Mouse (Mus musculus): ENCODE data around the gene Ercc6. TPM values are rescaled to one million over a fixed set of nuclear protein-coding genes. Genes with fewer than 3 reads are reported as not detected.

Ercc6 gene
- polyA plus RNA-seq, 1 experiment = 4.0 TPM

DNA sequence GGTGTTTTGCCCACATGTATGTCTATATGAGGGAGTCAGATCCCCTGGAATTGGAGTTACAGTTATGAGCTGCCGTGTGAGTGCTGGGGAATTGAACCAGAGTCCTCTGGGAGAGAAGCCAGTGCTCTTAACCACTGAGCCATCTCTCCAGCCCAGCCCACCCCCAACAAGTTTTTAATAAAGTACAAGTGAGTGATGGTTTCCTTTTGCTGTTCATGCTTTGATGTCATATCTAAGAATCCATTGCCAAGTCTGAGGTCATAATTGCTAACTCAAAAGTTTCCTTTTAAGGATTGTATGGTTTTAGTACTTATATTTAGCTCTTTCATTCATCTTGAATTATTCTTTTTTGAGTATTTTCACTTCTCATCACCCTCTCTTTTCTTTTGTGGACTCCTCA, 9.4 kb upstream of the Ercc6 start:
- TF ChIP-seq POLR2A (IDR thresholded peaks at IDR 0.05; ENCODE audit: low read depth, low read length) (no peak), CTCF (conservative IDR thresholded peaks at IDR 0.05; ENCODE audit: insufficient read depth, insufficient read length, low read depth, low read length) (no peak)
- 88% methylated on average over 1 of the region's 1 CpGs for WGBS

DNA sequence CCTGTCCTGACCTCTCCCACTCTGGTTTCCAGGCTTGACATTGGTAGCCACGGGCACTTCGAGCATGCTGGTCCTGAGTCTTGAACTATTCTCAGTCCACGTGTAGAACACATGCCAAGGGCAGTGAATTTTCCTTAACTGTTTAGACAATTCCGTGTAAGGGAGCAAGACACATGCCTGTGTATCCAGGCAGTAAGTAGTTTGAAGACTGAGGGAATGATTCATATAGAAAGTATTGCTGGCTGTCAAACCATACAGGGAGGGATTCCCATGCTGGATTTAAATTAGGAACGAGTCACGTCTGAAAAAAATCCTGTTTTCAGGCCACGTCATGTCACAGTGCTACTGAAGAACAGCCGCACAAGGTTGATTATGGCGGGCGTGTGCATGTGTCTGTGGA, 7.0 kb upstream of the Ercc6 start:
- TF ChIP-seq POLR2A (IDR thresholded peaks at IDR 0.05; ENCODE audit: low read depth, low read length) = no peak
- TF ChIP-seq CTCF (conservative IDR thresholded peaks at IDR 0.05; ENCODE audit: insufficient read depth, insufficient read length, low read depth, low read length) = no peak
- DNase-seq = no peak

More for the DNA sequence above, 9.4 kb upstream of the Ercc6 start:
- no peak for DNase-seq
- Histone ChIP-seq H3K4me1 (ENCODE audit: control insufficient read depth, insufficient read depth, low read length) (no peaks in the 10 kb centered on the region), H3K4me3 (ENCODE audit: insufficient read depth, low read depth, low read length) (no peak overlapping the region), H3K27me3 (replicated peaks; ENCODE audit: control insufficient read depth, insufficient read depth, low read length) (no peaks in the 10 kb centered on the region), H3K27ac (ENCODE audit: insufficient read depth, low read depth, low read length) (no peak overlapping the region), H3K36me3 (ENCODE audit: control insufficient read depth, insufficient read depth, low read length) (no peaks in the 10 kb centered on the region)

DNA sequence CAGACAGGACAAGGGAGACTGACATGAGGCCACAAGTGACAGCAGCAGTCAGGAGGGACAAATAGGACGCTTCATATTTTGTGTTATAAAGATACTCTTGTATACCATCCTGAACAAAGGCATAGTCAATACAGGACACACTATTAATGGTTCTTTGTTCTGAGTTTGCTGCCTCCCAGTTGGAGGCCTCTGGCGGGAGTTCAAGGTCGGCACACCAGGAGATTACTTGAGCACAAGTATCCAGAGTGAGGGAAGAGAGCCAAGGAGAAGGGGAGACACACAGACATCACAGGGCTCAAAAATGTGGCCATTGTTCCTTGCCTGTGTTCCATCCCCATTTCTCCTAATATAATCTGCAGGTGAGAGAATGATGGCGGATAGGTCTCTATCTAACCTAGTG, 6.1 kb upstream of the Ercc6 start:
- H3K27me3 ChIP-seq (replicated peaks; ENCODE audit: control insufficient read depth, insufficient read depth, low read length) = no peaks in the 10 kb centered on the region
- no peak overlapping the region for H3K4me3 ChIP-seq (ENCODE audit: insufficient read depth, low read depth, low read length)
- WGBS = 89% methylated on average over 4 of the region's 4 CpGs
- no peak for DNase-seq
- H3K36me3 ChIP-seq (ENCODE audit: control insufficient read depth, insufficient read depth, low read length) = no peaks in the 10 kb centered on the region
- H3K27ac ChIP-seq (ENCODE audit: insufficient read depth, low read depth, low read length) = no peak overlapping the region
- TF ChIP-seq CTCF (conservative IDR thresholded peaks at IDR 0.05; ENCODE audit: insufficient read depth, insufficient read length, low read depth, low read length) = no peak
- no peak for TF ChIP-seq POLR2A (IDR thresholded peaks at IDR 0.05; ENCODE audit: low read depth, low read length)
- H3K4me1 ChIP-seq (ENCODE audit: control insufficient read depth, insufficient read depth, low read length) = no peaks in the 10 kb centered on the region

More for the DNA sequence above, 7.0 kb upstream of the Ercc6 start:
- Histone ChIP-seq H3K4me1 (ENCODE audit: control insufficient read depth, insufficient read depth, low read length) (no peaks in the 10 kb centered on the region), H3K27ac (ENCODE audit: insufficient read depth, low read depth, low read length) (no peak overlapping the region), H3K27me3 (replicated peaks; ENCODE audit: control insufficient read depth, insufficient read depth, low read length) (no peaks in the 10 kb centered on the region), H3K4me3 (ENCODE audit: insufficient read depth, low read depth, low read length) (no peak overlapping the region), H3K36me3 (ENCODE audit: control insufficient read depth, insufficient read depth, low read length) (no peaks in the 10 kb centered on the region)
- WGBS = 88% methylated on average over 10 of the region's 10 CpGs

DNA sequence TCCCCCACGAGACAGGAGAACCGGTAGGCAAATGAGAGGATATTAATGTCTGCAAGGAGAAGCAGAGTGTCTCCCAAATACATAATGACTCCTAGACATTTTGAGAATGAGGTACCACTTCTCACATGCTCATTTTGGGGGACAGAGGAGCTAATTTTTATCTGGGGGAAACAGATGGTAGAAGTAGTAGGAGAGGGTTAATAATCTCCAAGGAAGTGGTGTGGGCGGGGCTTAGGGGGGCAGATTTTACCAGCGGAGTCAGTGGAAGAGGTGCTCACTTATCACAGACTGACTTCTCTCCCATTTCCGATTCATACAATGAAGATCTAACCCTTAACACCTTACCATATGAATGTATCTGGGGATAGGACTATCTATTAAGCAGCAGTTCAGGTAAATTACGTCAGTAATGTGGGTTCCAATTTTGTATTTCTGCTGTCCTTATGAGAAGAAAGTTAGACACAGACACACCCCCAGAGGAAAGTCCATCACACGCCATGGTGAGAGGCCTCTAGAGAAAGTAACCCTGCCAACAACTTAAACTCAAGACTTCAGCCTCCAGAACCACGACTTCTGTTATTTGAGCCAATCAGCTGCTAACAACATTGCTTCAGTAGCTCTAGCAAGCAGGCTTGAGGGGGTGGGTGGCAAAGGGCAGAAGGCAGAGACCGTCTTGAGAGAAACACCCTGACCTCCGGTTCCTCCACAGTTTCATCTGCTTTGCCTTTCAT, 5.1 kb upstream of the Ercc6 start:
- H3K36me3 ChIP-seq (ENCODE audit: control insufficient read depth, insufficient read depth, low read length) = no peaks in the 10 kb centered on the region
- 44% methylated on average over 10 of the region's 10 CpGs for WGBS
- no peak overlapping the region for H3K4me3 ChIP-seq (ENCODE audit: insufficient read depth, low read depth, low read length)
- TF ChIP-seq CTCF (conservative IDR thresholded peaks at IDR 0.05; ENCODE audit: insufficient read depth, insufficient read length, low read depth, low read length) = no peak
- TF ChIP-seq POLR2A (IDR thresholded peaks at IDR 0.05; ENCODE audit: low read depth, low read length) = no peak
- H3K27me3 ChIP-seq (replicated peaks; ENCODE audit: control insufficient read depth, insufficient read depth, low read length) = no peaks in the 10 kb centered on the region
- H3K4me1 ChIP-seq (ENCODE audit: control insufficient read depth, insufficient read depth, low read length) = peaks cover 3% of the 10 kb centered on the region; the same call in 1 of the 2 replicates
- no peak overlapping the region for H3K27ac ChIP-seq (ENCODE audit: insufficient read depth, low read depth, low read length)
- no peak for DNase-seq

DNA sequence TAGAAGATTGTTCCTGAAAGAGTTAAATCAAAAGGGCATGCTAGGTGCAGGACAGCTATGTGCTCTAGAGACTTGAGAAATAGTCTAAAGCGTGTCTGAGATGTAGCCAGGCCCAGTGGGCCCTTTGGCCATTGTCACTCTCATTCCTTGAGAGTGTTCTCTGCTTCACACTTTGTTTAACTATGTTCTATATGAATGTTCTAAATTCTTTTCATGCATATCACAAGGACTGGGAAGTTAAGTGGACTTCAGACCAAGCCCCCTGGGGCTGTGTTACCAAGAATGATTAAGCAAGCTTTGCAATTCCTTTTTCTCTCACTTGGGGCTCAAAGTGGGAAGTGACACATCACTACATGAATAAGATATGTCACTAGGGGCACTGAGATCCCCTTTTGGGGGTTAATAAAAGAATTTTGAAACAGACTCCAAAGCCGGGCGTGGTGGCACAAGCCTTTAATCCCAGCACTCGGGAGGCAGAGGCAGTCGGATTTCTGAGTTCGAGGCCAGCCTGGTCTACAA, 3.8 kb upstream of the Ercc6 start:
- WGBS = 83% methylated on average over 6 of the region's 6 CpGs
- no peaks in the 10 kb centered on the region for H3K27me3 ChIP-seq (replicated peaks; ENCODE audit: control insufficient read depth, insufficient read depth, low read length)
- no peaks in the 10 kb centered on the region for H3K36me3 ChIP-seq (ENCODE audit: control insufficient read depth, insufficient read depth, low read length)
- peaks cover 3% of the 10 kb centered on the region; the same call in 1 of the 2 replicates for H3K4me1 ChIP-seq (ENCODE audit: control insufficient read depth, insufficient read depth, low read length)
- DNase-seq = no peak
- H3K27ac ChIP-seq (ENCODE audit: insufficient read depth, low read depth, low read length) = no peak overlapping the region
- no peak overlapping the region for H3K4me3 ChIP-seq (ENCODE audit: insufficient read depth, low read depth, low read length)
- TF ChIP-seq CTCF (conservative IDR thresholded peaks at IDR 0.05; ENCODE audit: insufficient read depth, insufficient read length, low read depth, low read length) = no peak
- no peak for TF ChIP-seq POLR2A (IDR thresholded peaks at IDR 0.05; ENCODE audit: low read depth, low read length)

DNA sequence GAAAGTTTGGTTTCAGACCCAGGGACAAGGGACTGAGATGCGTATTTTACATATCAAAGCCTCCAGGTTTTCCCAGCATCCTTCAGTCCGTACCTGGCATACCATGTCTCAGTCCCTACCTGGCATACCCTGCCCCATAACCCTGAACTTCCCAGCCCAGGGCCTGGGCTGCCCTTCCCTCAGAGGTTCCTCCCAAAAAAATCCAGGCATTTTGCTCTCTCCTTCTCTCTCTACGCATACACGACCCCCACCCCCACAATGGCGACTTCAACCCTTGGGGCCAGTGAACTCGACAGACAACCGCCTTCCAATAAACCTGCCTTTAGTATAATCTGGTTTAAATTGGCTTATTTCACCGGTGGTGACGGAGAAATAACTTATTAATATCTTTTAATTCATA, 409 bp upstream of the Ercc6 start:
- 43% methylated on average over 9 of the region's 9 CpGs for WGBS
- no peaks in the 10 kb centered on the region for H3K36me3 ChIP-seq (ENCODE audit: control insufficient read depth, insufficient read depth, low read length)
- H3K27me3 ChIP-seq (replicated peaks; ENCODE audit: control insufficient read depth, insufficient read depth, low read length) = no peaks in the 10 kb centered on the region
- H3K4me3 ChIP-seq (ENCODE audit: insufficient read depth, low read depth, low read length) = no peak overlapping the region
- H3K4me1 ChIP-seq (ENCODE audit: control insufficient read depth, insufficient read depth, low read length) = peaks cover 3% of the 10 kb centered on the region; the same call in 1 of the 2 replicates
- H3K27ac ChIP-seq (ENCODE audit: insufficient read depth, low read depth, low read length) = no peak overlapping the region
- TF ChIP-seq CTCF (conservative IDR thresholded peaks at IDR 0.05; ENCODE audit: insufficient read depth, insufficient read length, low read depth, low read length) = no peak
- TF ChIP-seq POLR2A (IDR thresholded peaks at IDR 0.05; ENCODE audit: low read depth, low read length) = no peak
- DNase-seq = no peak

DNA sequence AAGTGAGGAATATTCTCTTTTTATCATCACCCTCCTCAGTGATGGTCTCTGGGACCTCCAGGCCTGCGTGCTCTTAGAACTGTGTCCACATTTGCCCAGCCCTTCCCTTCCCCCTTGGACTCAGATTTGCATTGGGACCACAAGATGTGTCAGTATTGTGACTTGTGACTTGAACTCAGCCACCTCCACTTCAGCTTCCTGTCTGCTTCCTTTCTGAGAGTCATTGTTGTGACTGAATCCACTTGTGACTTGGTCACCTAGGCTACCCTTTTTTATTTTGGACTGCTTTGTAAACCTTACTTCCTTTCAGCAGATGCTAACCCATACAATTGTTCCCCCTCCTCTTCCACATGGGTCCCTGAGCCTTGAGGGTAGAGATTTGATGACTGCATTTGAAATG, 2.8 kb downstream of the Ercc6 start:
- H3K4me1 ChIP-seq (ENCODE audit: control insufficient read depth, insufficient read depth, low read length) = peaks cover 6% of the 10 kb centered on the region; the same call in 1 of the 2 replicates
- 85% methylated on average over 1 of the region's 1 CpGs for WGBS
- H3K4me3 ChIP-seq (ENCODE audit: insufficient read depth, low read depth, low read length) = no peak overlapping the region
- H3K36me3 ChIP-seq (ENCODE audit: control insufficient read depth, insufficient read depth, low read length) = peaks cover 1% of the 10 kb centered on the region; the same call in 1 of the 2 replicates
- H3K27ac ChIP-seq (ENCODE audit: insufficient read depth, low read depth, low read length) = no peak overlapping the region
- no peak for DNase-seq
- TF ChIP-seq POLR2A (IDR thresholded peaks at IDR 0.05; ENCODE audit: low read depth, low read length) (no peak), CTCF (conservative IDR thresholded peaks at IDR 0.05; ENCODE audit: insufficient read depth, insufficient read length, low read depth, low read length) (no peak)
- H3K27me3 ChIP-seq (replicated peaks; ENCODE audit: control insufficient read depth, insufficient read depth, low read length) = no peaks in the 10 kb centered on the region

Data from kidney, adult 2 months (tissue).